Mouse (Mus musculus) stomach, postnatal 0 days (tissue): ENCODE measurements at regions not wholly inside any gene's neighbourhood (a gene's known extent, or its start where the extent isn't known, plus 50 kb on each side); places are given as distances from the start of the nearest gene placed in this dataset.

Experiments
- ATAC-seq: fragments of 200-750 bp; cut with Nextera tagmentation; 2 replicates; pipeline ENCODE4 v1.8.0; 2017; ENCODE audit not compliant: low FRiP score, low TSS enrichment
- DNase-seq: peaks from one replicate; pipeline ENCODE4 v3.0.0-alpha.2; 2016; ENCODE audit warnings: low spot score
- H3K27ac ChIP-seq: fragments of 300-500 bp; sonication (generic); replicated peaks from 2 replicates; pipeline ENCODE4 v1.5.1; 2014; ENCODE audit warnings: mild to moderate bottlenecking, control low read depth
- H3K27me3 ChIP-seq: fragments of 300-500 bp; sonication (generic); 2 replicates; pipeline ENCODE4 v1.6.1; 2014; ENCODE audit warnings: low read length; ENCODE audit not compliant: control insufficient read depth, insufficient read depth
- H3K36me3 ChIP-seq: fragments of 300-500 bp; sonication (generic); 2 replicates; pipeline ENCODE4 v1.6.1; 2014; ENCODE audit warnings: low read length, mixed read lengths; ENCODE audit not compliant: control insufficient read depth, insufficient read depth
- H3K4me1 ChIP-seq: fragments of 300-500 bp; sonication (generic); replicated peaks from 2 replicates; pipeline ENCODE4 v1.6.1; 2014; ENCODE audit warnings: antibody characterized with exemption; ENCODE audit not compliant: control insufficient read depth, insufficient read depth
- H3K4me2 ChIP-seq: fragments of 300-500 bp; sonication (generic); replicated peaks from 2 replicates; pipeline ENCODE4 v1.6.1; 2014; ENCODE audit warnings: low read depth, mild to moderate bottlenecking, control low read depth, moderate library complexity
- H3K4me3 ChIP-seq: fragments of 300-500 bp; sonication (generic); 2 replicates; pipeline ENCODE4 v1.5.1; 2014; ENCODE audit warnings: low read depth, low read length, control low read depth
- H3K9ac ChIP-seq: fragments of 300-500 bp; sonication (generic); 2 replicates; pipeline ENCODE4 v1.6.1; 2014; ENCODE audit warnings: mild to moderate bottlenecking, low read length, control low read depth, mixed read lengths
- H3K9me3 ChIP-seq: fragments of 300-500 bp; sonication (generic); 2 replicates; pipeline ENCODE4 v1.6.1; 2016; ENCODE audit warnings: low read length; ENCODE audit not compliant: control insufficient read depth
- CTCF ChIP-seq: IDR thresholded peaks from 2 replicates; pipeline ENCODE4 v1.5.1; 2016; ENCODE audit warnings: antibody characterized with exemption, low read depth, mild to moderate bottlenecking, moderate library complexity
- EP300 ChIP-seq: optimal IDR thresholded peaks from 2 replicates; pipeline ENCODE3; 2016; ENCODE audit warnings: antibody characterized with exemption
- WGBS: fragments of 180-500 bp; shearing (Covaris S2); extraction: QIAGEN DNeasy Blood & Tissue Kit; methylation state at CpG from one replicate; pipeline ENCODE4 v1.1.7; 2014; 5-methylcytosine and 5-hydroxymethylcytosine counted together

- 73% methylated on average over 8 of the region's 8 CpGs for WGBS
Measured at GRCm38 (mm10) chr1:33244691-33245090, 424.9 kb downstream of the Prim2 start.

GRCm38 (mm10) chr1:33222997-33223396 is 446.6 kb downstream of the Prim2 start:
- H3K27me3 ChIP-seq: no peaks in the 10 kb centered on the region
- TF ChIP-seq CTCF (no peak), EP300 (no peak)
- no peaks in the 10 kb centered on the region for H3K36me3 ChIP-seq
- no peak overlapping the region for H3K4me2 ChIP-seq
- WGBS: 88% methylated on average over 6 of the region's 6 CpGs
- ATAC-seq (no peak), DNase-seq (no peak)
- no peaks in the 10 kb centered on the region for H3K9me3 ChIP-seq
- H3K4me3 ChIP-seq: no peak overlapping the region
- no peak overlapping the region for H3K9ac ChIP-seq
- H3K4me1 ChIP-seq: no peaks in the 10 kb centered on the region
- H3K27ac ChIP-seq: no peak overlapping the region

More at GRCm38 (mm10) chr1:33244691-33245090, 424.9 kb downstream of the Prim2 start:
- H3K27me3 ChIP-seq: no peaks in the 10 kb centered on the region
- no peaks in the 10 kb centered on the region for H3K36me3 ChIP-seq
- H3K4me1 ChIP-seq: no peaks in the 10 kb centered on the region
- no peak overlapping the region for H3K27ac ChIP-seq
- H3K4me2 ChIP-seq: no peak overlapping the region
- DNase-seq (no peak), ATAC-seq (no peak)
- no peaks in the 10 kb centered on the region for H3K9me3 ChIP-seq
- H3K4me3 ChIP-seq: no peak overlapping the region
- no peak overlapping the region for H3K9ac ChIP-seq
- TF ChIP-seq CTCF: no peak
- no peak for TF ChIP-seq EP300

- H3K36me3 ChIP-seq: no peaks in the 10 kb centered on the region
- H3K9me3 ChIP-seq: no peaks in the 10 kb centered on the region
- H3K9ac ChIP-seq: no peak overlapping the region
- no peak overlapping the region for H3K27ac ChIP-seq
- 69% methylated on average over 5 of the region's 5 CpGs for WGBS
- DNase-seq (no peak), ATAC-seq (no peak)
- no peaks in the 10 kb centered on the region for H3K27me3 ChIP-seq
- no peaks in the 10 kb centered on the region for H3K4me1 ChIP-seq
- no peak overlapping the region for H3K4me3 ChIP-seq
- no peak overlapping the region for H3K4me2 ChIP-seq
- TF ChIP-seq EP300: no peak
- TF ChIP-seq CTCF: no peak
Measured at GRCm38 (mm10) chr1:33214815-33215214, 454.8 kb downstream of the Prim2 start.

- Histone ChIP-seq H3K27me3 (no peaks in the 10 kb centered on the region), H3K4me3 (no peak overlapping the region), H3K27ac (no peak overlapping the region), H3K36me3 (no peaks in the 10 kb centered on the region), H3K4me2 (no peak overlapping the region), H3K4me1 (no peaks in the 10 kb centered on the region), H3K9me3 (no peaks in the 10 kb centered on the region), H3K9ac (no peak overlapping the region)
- DNase-seq: no peak
- 90% methylated on average over 1 of the region's 1 CpGs for WGBS
- ATAC-seq: no peak
- no peak for TF ChIP-seq EP300
- TF ChIP-seq CTCF: no peak
Measured at GRCm38 (mm10) chr1:33214394-33214793, 455.2 kb downstream of the Prim2 start.

GRCm38 (mm10) chr1:33201571-33202189 is 467.9 kb downstream of the Prim2 start:
- no peak for TF ChIP-seq EP300
- no peak for TF ChIP-seq CTCF
- no peak for ATAC-seq
- Histone ChIP-seq H3K27ac (no peak overlapping the region), H3K4me2 (no peak overlapping the region), H3K27me3 (no peaks in the 10 kb centered on the region), H3K9me3 (no peaks in the 10 kb centered on the region), H3K4me1 (no peaks in the 10 kb centered on the region), H3K36me3 (no peaks in the 10 kb centered on the region), H3K9ac (no peak overlapping the region), H3K4me3 (no peak overlapping the region)
- no peak for DNase-seq
- 38% methylated on average over 6 of the region's 6 CpGs for WGBS

GRCm38 (mm10) chr1:33195114-33195513 is 474.5 kb downstream of the Prim2 start:
- H3K9me3 ChIP-seq: no peaks in the 10 kb centered on the region
- 58% methylated on average over 2 of the region's 2 CpGs for WGBS
- H3K27ac ChIP-seq: no peak overlapping the region
- no peaks in the 10 kb centered on the region for H3K36me3 ChIP-seq
- H3K27me3 ChIP-seq: no peaks in the 10 kb centered on the region
- H3K4me2 ChIP-seq: no peak overlapping the region
- no peaks in the 10 kb centered on the region for H3K4me1 ChIP-seq
- no peak for TF ChIP-seq EP300
- TF ChIP-seq CTCF: no peak
- H3K4me3 ChIP-seq: no peak overlapping the region
- no peak for ATAC-seq
- no peak overlapping the region for H3K9ac ChIP-seq
- no peak for DNase-seq
